Mouse (Mus musculus) colon, adult 2 months (tissue): Measurements from ENCODE around the gene Gm6408. TPM values are rescaled to one million over a fixed set of nuclear protein-coding genes. Genes with fewer than 3 reads are reported as not detected.

Source experiments
- polyA plus RNA-seq: library from polyadenylated mRNA; depleted of rRNA; stranded (reverse); fragments of >200 nt; gene quantifications from 2 replicates; pipeline ENCODE4 v1.2.3, GENCODE M21; 2012; rRNA removed

The Gm6408 gene
- polyA plus RNA-seq, result not detected in 2 replicates

DNA sequence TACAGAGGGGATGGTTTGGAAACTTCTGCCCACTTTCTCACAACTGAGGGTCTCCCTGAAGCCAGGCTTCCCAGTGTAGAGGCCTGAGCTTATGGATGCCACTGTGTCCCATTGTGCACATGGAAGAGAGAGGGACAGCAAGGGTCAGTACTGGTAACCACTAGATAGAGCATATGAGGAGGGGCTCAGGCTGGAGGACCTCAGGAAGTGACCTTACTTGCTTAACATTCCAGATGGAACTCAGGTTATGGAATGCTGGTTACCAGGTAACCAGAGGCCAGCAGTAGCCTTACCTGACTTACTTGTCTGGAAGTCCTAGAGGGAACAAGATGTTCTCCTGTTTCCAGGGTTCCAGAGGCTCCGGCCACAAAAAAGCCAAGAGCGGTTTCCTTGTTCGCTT lies at the start of gene Gm6408:
Gene Gm6408, plus strand, starts transcription at position 301 of the 400 bp plus-strand sequence.

GRCm38 (mm10) chr5:146491063-146491462 lies 9.3 kb downstream of the Gm6408 start, which contains the start of gene Gm6370:
TSS of gene Gm6370 (plus strand) at chr5:146491363.

GRCm38 (mm10) chr5:146502099-146502498 lies 20.3 kb downstream of the Gm6408 start, which contains the start of gene 4930449I24Rik:
TSS of gene 4930449I24Rik (plus strand) at chr5:146502399.

DNA sequence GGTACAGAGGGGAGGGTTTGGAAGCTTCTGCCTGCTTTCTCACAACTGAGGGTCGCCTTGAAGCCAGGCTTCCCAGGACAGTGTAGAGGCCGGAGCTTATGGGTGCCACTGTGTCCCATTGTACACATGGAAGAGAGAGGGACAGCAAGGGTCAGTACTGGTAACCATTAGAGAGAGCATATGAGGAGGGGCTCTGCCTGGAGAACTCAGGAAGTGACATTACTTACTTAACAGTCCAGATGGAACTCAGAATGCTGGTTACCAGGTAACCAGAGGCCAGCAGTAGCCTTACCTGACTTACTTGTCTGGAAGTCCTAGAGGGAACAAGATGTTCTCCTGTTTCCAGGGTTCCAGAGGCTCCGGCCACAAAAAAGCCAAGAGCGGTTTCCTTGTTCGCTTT lies 32.1 kb downstream of the Gm6408 start, which contains the start of gene Gm3402:
Gene Gm3402, plus strand, starts transcription at position 301 of the 400 bp plus-strand sequence.

DNA sequence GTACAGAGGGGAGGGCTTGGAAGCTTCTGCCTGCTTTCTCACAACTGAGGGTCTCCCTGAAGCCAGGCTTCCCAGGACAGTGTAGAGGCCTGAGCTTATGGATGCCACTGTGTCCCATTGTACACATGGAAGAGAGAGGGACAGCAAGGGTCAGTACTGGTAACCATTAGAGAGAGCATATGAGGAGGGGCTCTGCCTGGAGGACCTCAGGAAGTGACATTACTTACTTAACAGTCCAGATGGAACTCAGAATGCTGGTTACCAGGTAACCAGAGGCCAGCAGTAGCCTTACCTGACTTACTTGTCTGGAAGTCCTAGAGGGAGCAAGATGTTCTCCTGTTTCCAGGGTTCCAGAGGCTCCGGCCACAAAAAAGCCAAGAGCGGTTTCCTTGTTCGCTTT lies 43.7 kb downstream of the Gm6408 start, which contains the start of gene Gm3404:
Gene Gm3404, plus strand, starts transcription at position 301 of the 400 bp plus-strand sequence.

Other genes starting within 250 kb of the Gm6408 start
- gene Wasf3, start 97.0 kb upstream of the Gm6408 start, polyA plus RNA-seq, result 2.6 and 2.8 TPM in 2 replicates
- not detected in 2 replicates for gene Gm6370, start 9.4 kb downstream of the Gm6408 start, polyA plus RNA-seq
- not detected in 2 replicates for gene 4930449I24Rik, start 20.4 kb downstream of the Gm6408 start, polyA plus RNA-seq
- gene Gm3402, start 32.2 kb downstream of the Gm6408 start, polyA plus RNA-seq, result not detected in 2 replicates
- not detected in 2 replicates for gene Gm3404, start 43.8 kb downstream of the Gm6408 start, polyA plus RNA-seq
- gene Gm3409, start 55.7 kb downstream of the Gm6408 start, polyA plus RNA-seq, result not detected in 2 replicates
- gene Gm3415, start 74.2 kb downstream of the Gm6408 start, polyA plus RNA-seq, result not detected in 2 replicates
- 0.07 TPM in 1 of 2 replicates, not detected in the other for gene Gpr12, start 103.3 kb downstream of the Gm6408 start, polyA plus RNA-seq